Mouse (Mus musculus) WW6 (cell line): ENCODE measurements around the gene Ccdc6.
"Not testable (repeated sequence)": the region's sequence is repeated elsewhere in the genome, so short reads cannot be mapped to it uniquely, and the experiment has no call there.

Experiments
- DNase-seq: peaks from one replicate; pipeline ENCODE4 v3.0.0-alpha.2; 2013; ENCODE audit warnings: low read depth, low spot score

Ccdc6 gene

DNA sequence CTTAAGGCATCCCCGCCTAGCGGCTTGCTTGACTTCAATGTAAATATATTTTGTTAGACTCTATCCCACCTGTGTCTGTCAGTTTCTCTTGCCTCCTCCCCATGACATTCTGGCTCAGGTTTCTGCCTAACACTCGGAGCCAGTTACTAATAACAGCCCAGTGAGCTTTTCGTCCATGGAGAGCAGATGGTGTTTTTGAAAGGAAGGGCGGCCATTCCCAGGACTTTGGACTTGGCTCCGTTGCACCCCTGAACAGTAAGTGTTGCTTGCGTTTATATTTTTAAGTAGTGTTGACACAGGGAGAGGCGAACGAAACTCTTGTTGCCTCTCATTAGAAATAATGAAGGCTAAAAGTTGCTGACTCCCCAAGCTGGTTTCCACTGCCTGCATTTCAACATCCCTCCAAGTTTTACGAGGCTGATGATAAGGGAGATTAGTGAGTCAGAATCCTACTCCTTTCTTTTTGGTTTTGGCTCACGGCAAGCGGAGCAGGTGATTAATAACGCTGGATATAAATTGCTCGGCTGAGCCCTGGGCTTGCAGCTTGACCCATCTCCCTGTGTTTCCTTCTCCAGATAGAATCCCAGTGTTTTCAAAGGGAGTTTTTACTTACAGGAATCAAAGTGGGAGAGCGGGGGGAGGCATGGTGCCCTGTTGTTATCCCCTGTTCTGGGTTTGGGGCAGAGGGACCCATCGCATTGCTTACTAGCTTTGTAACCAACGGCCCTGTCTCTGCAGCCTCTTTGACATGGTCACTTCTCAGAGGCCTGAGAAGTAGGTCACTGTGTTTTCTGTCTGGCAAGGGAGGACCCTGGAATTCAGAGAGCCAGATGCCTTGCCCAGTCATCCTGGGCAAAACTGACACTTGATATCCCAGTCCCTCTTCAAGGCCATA lies 107.8 kb downstream of the Ccdc6 start, which contains the start of gene Mrln:
Gene Mrln (plus strand): TSS at position 160 of the 895 bp plus-strand sequence.
- no peak for DNase-seq

DNA sequence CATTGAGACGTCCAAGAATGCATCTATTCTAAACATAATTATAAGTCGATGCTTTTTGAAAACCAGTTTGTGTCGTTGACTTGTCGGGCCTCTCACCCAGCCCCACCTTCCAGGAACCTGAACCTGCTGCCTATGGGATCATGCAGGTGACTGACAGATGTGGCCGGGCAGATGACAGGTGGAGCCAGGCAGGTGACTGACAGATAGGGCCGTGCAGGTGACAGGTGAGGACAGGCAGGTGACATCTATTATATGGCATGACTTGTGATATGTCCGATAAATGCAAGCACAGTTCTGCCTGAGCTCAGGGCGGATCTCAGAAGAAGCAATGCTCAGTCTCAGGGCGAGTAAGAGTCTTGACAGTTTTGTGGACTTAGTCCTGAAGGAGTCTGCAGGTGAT lies 114.4 kb downstream of the Ccdc6 start:
- no peak for DNase-seq

DNA sequence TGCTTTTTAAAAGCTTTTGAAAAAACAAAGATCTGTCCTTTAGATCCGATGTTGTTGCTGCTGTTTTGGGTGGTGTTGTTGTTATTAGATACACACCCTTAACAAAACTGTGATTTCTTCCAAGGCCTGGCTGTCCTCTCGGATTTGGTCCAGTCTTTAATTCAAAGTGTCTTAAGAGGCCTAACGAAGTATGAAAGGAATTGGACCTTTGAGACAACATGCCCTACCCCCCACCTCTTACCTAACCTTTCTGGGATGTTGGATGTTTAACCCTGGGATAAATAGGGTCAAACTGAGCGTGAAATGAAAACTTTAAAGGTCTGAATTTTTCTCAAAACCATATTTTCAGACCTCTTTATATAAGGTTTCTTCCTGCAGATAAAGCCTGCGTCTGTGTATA lies 124.0 kb downstream of the Ccdc6 start:
- no peak for DNase-seq

DNA sequence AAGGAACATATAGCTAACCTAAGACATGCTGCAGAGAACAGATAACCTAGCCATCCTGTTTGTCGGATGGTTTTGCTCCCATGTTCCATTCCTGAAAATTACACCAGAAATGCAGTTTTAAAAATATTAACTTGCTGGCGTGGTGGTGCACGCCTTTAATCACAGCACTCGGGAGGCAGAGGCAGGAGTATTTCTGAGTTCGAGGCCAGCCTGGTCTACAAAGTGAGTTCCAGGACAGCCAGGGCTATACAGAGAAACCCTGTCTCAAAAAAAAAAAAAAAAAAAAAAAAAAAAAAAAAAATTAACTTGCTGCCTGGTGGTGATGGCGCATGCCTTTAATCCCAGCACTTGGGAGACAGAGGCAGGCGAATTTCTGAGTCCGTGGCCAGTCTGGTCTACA lies 125.3 kb downstream of the Ccdc6 start:
- DNase-seq, result not testable (repeated sequence)

DNA sequence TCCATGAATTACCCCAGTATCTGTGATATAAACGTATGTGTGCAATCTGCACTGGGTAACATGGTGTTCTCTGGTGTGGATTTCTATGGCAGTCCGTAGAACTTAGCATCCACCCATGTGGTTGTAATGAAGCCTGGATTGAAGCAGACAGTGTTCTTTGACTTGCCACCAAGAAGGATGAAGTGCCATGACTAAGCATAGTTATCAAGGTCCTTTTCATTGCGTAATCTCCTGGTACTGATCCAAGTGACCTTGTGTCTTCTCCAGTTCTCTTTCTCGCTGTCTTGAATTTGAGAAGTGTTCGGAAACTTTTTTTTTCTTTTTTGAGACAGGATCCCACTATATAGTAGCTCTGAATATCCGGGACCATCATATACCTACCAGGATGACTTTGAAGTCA lies 127.7 kb downstream of the Ccdc6 start:
- no peak for DNase-seq

DNA sequence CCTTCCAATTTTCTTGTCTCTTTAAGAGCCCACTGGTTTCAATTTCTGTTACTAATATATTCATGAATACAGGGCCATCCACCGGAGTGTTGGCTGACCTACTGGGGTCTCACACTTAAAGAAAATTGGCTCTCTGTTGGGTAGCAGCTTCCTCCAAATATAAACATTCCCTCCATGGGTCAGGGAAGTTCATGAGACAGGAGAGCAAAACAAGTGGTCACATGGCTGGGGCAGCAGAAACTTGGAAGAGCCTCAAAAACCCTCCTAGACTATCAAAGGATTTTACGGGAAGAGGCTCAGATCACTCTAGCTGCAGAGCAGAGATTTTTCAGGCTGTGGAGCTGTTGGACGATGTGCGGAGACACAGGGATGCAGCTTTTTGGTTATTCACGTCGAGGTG lies 128.8 kb downstream of the Ccdc6 start:
- DNase-seq, result no peak

DNA sequence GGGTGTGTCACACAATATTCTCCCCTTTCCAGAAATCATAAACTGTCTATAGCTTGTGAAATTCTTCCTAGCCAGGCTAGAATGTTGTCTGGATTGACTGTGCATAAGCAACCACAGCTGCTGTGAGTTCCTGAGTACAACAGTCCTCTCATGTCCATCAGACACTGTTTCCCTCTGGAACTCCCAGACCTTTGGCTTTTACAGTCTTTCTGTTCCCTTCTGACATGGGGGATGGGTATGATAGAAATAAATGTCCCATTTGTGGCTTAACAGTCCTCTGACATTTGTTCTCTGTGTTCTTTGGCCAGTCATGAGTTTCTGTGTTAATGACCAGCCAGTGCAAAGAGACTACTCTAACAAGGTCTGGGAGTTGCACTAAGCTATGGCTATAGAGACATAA lies 129.7 kb downstream of the Ccdc6 start:
- no peak for DNase-seq

DNA sequence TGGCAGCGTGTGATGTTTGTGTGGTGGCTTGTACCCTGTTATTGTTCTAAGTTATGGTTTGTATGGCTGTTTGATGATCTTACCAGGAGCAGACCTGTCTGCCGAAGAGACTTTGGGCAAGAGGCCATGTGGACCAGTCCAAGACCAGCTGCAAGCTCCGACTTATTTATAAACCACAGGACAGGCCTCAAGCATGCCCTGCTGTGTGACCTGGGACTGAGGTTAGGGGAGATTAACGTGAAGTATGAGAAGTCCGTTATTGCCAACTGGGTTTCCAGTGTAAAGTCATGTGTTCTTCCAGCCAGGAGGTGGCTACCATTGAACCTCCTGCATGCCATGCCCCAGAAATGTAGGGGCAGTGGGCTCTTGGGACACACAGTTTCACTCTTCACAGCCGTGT lies 133.4 kb downstream of the Ccdc6 start:
- DNase-seq, result no peak

DNA sequence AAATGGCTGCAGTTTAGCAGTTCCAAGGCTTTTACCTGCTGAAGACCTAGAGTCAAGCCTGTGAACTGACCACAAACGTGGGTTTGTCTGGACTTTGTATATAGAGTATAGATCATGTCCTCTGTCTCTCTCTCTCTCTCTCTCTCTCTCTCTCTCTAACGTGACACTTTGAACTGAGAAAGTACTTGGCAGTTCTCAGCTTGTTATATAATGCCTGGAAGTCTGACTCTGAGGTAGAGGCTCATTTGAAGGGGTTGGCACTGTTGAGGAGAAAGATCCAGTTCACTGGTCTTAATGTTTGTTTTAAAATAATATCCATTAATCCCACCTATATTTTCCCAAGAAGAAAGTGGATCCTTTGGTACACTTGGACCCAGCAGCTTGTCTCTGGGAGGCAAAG lies 141.0 kb downstream of the Ccdc6 start:
- DNase-seq, result no peak
